Mouse (Mus musculus): ENCODE measurements around the gene Rps16.
A peak's percentile ranks its signal among the peaks of the same experiment; 100 is the strongest.
"Not testable (repeated sequence)": the region's sequence is repeated elsewhere in the genome, so short reads cannot be mapped to it uniquely, and the experiment has no call there.

Rps16 gene

DNA sequence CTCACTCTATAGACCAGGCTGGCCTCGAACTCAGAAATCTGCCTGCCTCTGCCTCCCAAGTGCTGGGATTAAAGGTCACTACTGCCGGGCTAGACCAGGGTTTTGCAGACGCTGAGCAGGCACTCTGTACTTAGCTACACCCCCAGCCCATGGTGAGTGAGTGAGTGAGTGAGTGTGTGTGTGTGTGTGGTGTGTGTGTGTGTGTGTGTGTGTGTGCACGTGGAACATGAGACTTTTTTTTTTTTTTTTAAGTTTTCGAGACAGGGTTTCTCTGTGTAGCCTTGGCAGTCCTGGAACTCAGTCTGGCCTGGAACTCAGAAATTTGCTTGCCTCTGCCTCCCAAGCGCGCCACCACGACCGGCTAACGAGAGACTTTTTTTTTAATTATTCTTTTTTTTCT is 24.2 kb downstream of the Rps16 start:
- no peak for DNase-seq

DNA sequence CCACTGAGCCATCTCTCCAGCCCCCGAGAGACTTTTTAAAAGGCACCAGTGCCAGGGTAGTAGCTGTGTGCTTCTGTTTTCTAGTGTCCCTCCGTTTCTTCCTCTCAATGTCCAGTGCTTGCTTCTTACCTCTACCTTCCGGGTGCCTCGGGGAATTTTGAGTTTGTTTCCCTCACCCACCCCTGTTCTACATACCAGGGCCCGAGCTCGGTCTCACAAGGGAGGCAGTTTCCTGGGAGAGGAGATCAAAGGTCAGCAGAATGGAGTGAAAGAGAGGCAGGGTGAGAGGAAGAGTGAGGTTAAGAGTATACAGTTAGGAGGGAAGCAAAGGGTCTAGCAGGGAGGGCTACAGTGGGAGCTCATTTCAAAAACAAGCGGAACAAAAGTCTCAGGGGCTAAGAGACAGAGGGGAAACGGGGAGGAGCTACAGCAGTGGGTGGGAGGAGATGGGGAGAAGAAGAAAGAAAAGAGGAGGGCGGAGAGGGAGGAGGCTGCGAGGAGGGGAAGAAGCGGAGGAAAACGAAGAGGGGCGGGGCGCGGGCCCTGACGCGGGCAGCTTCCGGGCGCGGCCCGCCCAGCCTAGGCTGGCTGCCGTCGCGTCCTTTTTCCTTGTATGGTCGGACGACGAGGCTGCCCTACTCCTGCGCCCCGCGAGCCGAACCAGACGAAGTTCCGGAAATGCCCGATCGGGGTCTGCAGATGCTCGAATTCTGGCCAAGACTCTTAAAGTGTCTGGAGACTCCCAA is 24.9 kb downstream of the Rps16 start:
- DNase-seq, result peak; percentile 98

DNA sequence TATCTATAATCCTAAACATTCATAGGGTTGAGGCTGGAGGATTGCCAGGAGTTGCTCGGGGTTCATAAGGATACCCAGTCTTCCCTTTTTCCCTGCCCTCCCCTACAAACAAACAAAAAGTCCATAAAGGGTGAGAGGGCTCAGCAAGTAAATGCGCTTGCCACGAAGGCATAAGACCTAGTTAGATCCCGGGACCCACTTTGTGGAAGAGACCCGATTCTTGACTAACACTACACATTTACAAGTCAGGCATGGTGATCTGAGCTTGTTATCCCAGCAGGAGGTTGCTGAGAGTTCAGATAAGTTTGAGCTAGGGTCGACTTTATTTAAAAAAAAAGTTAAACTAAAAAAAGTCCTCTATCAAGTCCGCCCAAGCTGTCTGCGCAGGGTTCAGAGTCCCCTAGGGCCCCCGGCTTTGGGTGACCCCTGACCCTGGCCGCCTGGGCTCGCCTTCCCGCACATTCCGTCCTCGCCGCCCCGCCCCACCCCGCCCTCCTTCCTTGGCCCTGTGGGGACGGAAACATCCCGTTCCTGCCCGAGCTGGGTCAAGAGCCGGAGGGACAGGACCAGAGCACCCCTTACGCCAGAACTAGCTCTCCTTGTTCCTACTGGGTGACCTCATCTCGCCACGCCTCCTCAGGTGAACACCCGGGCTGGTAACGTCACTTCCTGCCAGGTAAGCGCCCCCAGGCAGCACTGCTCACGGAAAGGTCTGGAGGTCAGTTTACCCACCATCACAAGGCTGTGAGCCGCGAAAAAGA is 25.7 kb downstream of the Rps16 start:
- DNase-seq, result peak; percentile 90

DNA sequence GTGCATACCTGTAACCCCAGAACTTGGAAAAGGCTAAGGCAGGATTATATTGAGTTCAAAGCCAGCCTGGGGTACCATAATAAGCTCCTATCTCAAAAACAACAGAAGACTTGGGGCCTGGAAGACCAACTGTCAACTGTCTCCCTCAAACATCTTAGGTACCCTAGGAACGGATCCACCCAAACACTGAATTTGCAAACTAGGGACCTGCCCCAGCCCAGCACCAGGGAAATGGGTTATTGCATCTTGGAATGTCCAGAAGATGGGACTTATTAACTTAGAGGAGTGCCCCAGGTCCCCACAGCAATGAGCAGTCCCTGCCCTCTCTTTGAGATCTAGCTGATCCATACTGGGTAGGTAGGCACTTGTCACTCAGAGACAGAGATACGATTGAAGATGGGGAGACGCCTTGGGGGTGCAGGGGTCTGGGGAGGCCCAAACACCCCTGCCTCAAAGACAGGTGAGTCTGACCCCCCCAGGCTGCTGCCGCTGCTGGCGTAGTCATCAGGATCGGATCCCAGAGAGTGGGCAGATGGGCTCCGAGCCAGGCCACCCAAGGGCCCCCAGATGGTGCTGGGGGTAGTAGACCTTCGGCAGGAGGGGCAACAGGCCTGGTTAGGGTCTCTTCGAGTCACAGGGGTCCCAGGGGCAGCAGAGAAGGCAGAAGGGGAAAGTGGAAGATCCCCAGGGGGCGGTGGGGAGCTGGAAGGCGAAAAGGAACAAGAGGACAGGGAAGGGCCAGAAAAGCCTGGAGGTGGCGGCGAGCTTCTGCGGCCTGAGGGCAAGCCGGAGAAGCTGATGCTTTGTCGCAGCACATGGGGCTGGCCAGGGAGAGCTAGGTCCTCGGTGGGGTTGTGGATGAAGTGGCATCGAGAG is 27.0 kb downstream of the Rps16 start:
- DNase-seq, result peak; percentile 54

DNA sequence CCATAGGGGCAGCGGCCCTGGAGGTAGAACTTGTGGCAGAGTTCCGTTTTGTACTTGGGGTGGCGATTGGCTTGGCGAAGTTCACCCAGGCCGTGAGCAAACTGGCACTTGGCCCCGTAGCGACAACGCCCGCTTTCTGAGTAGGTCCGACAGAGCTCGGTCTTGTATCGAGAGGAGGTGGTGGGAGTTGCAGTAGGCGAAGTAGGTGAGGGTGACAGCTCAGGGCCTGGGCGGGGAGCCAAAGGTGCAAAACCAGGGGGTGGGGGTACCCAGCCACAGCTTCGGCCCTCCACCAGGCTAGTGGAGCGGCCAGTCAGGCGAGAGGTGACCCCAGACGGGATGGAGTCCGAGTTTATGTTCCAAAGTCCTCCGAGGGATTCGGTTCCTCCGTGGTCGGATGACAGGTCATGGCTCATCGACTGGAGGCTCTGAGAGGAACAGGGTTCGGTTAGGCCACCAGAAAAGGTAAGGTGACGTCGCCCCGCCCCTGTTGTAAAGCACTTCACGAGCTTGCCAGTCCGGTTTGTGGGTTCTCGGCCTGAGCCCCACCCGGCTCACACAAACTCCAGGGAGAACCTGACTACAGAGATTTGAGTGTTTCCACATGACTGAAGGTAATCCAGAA is 27.7 kb downstream of the Rps16 start:
- DNase-seq, result peak; percentile 81

DNA sequence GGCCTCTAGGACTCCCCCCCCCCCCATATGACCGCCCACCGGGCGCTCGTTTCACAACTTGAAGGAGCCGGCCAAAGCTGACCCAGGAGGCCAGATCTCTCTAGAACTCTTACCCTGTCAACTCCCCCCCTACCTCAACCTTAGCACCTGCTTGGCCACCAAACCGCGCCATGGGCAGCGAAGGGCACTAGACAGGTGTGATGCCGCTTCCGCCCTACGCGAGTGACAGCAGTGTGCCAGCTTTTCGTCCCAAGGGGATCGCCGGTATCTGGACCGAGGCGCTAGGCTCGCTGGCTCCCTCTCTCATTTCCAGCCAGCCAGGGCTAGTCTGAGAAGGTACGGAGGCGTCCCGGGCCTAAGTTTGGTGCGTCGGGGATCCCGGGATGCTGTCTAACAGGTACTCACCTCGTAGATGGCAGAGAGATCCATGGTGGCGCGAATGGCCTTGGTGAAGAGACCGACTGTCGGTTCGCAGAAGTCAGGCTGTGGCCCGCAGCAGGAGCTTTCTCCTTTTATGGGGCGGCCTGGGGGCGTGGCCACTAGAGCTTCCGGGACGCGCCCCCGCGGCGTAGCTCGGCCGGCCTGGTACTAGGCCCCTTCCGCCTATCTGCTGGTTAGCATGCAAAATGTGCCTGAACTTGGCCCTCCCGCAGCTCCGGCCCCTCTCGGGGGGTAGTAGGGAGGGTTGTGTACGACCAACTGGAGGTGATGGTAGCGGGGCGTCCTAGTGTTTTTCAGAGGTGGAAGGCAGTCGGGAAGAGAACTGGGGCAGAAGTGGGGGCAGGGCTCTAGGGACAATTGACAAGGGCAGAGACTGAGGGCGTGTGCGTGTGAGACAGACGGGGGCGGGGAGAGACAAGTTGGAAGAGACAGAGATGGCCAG is 28.6 kb downstream of the Rps16 start:
- DNase-seq, result peak; percentile 97

DNA sequence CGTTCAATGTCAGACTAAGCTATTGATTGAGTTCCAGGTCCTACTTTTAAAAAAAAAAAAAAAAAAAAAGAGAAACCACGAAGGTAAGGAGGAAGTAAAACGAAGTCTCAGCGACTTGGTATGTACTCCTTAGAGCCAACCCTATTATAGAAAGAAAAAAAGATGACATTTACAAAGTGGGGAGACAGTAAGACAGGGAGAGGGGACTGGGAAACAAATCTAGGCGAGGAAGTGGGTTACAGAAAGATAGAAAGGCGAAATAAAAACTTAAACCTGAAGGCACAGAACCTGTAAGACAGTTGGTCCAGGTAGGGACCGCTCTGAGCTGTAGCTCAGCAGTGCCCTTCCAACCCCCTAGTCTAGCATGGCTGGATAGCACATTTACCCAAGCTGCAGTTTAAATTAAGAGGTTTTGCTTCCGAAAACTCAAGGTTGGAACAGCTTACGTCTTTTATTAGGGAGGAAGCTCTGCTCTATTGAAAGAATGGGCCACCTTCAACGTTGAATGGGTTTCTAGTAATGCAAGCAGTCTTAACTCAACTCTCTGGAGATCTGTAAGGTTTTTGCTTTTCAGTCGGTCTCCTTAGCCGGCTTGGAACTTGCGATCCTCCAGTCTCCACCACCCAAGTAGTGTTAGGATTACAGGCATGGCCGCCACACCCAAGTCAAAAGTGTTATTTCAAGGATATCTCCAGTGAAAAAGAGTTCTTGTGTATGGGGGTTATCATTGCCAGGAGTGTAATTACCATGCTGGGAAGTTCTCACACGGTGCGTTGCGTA is 30.0 kb downstream of the Rps16 start, which contains the start of gene Zfp36:
Gene Zfp36, minus strand, starts transcription at position 17 of the 780 bp plus-strand sequence.
- no peak for DNase-seq

DNA sequence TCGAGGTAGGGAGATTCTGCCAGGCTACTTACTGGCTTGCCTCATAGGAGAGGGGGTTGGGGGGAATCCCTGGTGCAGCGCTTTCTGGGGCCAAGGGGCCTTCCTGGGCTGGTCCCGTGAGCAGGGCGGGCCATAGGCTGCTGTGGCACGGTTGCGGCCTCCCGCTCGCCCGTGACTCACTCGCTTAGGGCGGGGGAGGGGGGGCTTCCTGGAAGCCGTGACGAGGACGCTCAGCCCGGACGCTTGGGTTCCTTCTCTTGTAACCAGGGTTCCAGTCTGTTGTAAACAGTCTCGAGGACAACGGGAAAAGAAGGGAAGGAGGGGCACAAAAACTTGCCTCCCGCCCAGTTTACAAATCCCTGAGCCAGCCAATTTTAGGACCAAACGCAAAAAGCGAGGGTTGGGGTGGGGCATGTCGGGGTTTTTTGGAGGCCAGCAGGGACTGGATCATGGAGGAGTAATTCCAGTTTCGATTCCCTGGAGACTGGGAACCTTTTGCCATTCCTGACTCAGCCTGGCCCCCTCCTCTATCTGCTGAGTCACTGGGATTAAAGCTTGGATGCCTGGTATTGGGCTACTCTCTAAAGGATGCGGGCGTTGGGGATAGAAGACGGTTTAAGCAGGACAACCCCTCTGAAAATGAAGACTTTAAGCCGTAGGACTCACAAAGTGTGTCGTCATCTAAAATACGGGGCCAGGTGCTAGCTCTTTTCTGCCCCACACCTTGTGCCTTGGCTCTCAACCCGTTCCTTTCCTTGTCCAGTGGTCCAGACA is 30.8 kb downstream of the Rps16 start:
- peak; percentile 92 for DNase-seq

DNA sequence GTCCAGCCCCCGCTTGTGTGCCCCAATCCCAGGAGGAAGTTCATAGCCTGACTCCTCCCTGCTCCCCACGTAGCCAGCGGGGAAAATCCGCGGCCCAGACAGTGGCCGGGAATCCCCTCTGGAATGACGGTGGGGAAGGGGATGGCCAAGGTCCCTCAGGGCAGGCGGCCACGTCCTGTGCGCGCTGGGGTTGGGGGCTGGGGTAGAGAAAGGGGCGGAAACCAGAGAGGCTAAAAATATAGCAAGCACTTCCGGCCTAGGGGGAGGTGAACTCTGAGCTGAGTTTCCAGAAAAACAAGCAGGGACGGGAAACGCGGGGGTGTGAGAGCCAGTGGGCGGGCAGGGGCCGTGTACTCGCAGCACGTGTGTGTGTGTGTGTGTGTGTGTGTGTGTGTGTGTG is 31.5 kb downstream of the Rps16 start:
- peak; percentile 97 for DNase-seq

DNA sequence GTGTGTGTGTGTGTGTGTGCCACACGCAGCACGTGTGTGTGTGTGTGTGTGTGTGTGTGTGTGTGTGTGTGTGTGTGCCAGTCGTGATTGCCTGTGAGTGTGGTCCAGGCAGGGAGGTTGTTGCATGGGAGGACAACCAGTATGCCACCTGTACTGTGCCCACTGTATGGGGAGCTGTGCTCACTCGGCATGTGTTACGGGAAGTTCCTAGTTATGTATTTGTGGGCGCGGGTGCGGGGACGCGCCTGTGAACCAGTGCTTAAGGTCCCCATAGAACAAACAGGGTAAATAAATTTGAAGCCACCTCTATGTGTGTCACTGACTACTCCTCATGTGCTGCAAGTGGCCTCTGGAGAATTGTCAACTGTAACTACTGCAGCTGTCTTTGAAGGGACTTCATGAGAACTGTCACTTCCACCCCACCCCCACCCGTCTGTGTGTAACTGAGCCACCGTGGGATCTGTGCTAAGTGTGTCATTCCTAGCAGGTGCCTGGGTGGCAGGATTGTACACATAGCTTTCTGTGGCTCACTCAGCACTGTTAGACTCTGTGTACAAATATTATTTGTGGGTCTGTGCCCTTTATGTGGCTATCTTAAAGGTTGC is 32.0 kb downstream of the Rps16 start:
- no peak for DNase-seq

DNA sequence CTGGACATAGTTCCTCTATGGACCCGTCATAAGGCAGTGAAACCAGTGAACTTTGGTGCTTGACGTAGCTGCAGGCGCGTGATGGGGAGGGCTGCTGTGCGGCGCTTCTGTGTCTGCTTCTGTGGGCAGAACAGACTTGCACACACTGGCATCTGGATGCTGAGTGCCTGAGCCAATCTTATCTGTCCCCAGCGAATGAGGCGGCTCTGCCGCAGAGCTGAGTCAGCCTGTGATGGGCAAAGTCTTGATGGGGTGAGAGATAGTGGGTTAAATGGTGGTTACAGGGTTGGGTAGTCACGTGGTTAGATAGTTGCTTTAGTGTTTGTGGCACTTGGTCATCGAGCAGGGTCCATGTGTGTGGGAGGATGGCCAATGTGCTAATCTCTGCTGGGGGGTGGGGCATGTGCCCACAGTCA is 32.5 kb downstream of the Rps16 start:
- DNase-seq, result peak; percentile 46

DNA sequence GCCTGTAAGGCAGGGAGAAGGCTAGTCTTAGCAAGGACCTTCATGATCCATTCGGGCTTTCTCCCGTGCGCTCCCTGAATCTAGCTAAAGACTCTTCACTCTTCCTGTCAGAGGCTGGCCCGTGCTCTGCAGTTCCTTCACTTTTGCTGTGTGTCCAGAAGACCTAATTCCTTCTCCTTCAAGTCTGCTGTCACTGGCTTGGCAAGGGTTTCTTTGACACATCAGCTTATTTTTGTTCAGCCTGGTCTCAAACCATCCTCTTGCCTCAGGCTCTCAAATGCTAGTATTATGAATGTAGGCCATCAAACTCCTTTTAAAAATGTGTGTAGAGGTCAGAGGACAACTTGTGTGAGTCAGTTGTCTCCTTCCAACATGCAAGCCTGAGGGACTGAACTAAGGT is 33.2 kb downstream of the Rps16 start:
- DNase-seq, result no peak

DNA sequence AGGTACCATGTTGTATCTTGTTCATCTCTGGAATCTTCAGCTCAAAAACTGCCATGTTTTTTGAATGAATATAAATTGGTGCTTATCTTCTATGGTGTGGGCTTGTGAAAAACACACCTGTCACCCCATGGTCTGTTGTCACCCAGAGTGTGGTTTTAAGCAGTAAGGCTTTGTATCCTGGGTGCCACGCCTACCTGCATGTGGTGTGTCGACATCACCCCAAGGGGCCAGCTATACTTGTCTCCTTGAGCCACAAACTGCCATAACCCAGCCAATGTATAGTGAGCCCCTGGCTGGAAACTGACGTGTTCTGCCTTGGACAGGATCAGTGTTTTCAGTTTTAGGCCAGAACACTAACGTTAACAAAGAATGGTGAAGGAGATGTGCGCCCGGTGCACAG is 33.7 kb downstream of the Rps16 start:
- DNase-seq, result no peak

DNA sequence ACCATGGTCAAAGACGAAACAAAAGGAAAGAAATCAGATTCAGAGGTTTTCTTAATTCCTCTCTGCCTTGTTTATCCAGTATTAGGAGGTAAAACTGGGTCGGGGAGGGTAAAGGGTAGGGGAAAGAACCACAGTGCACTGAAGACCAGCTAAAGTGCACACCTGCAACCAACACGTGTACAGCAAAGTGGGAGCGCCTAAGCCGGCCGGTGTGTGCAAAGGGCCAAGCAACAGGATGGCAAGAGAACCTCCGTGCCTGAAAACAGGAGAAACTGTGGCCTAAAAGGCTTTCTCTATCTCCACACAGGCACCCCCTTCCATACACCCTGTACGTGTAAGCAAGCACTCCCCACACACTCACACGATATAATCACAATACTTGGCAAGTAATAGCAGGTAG is 34.7 kb downstream of the Rps16 start:
- DNase-seq, result no peak

DNA sequence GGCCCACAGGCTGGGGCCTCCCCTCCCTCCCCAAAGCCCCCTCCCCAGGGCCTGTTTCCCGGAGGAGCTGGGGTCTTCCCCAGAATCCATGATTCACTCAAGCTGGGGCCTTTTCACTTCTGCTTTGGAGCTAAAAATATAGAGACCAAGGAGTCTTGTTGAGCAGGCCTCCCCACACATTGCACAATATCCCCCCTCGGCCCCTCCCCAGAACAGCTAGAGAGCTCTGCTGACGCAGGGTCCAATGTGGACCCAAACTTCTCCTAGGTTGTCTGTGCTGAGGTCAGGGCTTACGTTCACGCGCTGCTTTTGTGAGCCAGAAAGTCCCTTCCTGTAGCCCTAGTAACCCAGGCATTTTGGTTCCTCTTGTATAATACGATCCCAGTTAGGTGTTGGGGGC is 35.6 kb downstream of the Rps16 start:
- DNase-seq, result peak; percentile 75

DNA sequence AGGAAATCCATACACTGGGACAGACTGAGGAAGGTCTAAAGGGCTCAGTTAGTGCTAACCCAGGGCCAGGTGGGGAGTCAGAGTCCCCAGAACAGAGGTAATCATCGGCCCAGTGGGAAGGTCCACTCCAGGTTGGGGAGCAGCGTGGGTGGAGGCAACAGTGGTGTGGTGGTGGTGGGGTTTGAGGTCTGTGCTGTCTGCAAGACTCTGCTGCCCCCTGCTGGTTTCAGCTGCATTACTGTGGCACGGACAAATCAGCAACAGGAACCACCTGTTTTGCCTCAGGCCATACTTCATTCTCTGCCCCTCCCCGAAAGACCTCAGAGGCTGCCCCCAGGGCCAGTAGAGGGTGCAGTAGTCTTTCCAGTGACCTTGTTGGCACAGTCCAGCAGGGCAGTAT is 36.0 kb downstream of the Rps16 start:
- peak; percentile 93 for DNase-seq

DNA sequence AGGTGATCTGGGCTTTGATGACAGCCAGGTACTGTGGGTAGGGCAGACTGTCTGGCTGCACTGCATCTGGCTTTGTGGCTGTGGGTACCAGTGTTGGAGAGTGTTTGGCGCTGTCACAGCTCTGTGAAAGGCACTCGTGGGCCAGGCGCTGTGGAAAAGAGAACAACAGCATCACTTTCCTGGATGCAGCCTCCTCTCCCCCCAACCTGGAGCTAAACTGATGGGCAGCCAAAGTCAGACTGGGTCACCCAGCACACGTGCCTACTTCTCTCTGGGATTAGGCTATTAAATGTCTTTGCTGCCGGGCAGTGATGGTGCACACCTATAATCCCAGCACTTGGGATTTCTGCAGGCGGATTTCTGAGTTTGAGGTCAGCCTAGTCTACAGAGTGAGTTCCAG is 36.4 kb downstream of the Rps16 start:
- DNase-seq, result not testable (repeated sequence)

DNA sequence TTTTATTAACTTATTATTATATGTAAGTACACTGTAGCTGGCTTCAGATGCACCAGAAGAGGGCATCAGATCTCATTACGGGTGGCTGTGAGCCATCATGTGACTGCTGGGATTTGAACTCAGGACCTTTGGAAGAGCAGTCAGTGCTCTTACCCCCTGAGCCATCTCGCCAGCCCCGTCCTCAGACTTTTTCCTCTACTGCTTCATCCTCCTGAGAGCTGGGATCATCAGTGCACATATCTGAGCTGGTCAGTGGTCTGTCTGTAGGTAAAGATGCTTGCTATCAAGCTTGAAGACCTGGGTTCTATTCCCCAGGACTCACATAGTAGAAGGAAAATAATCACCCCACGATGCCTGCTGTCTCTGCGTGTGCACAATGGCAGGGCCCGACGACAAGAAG is 36.9 kb downstream of the Rps16 start:
- DNase-seq, result not testable (repeated sequence)

DNA sequence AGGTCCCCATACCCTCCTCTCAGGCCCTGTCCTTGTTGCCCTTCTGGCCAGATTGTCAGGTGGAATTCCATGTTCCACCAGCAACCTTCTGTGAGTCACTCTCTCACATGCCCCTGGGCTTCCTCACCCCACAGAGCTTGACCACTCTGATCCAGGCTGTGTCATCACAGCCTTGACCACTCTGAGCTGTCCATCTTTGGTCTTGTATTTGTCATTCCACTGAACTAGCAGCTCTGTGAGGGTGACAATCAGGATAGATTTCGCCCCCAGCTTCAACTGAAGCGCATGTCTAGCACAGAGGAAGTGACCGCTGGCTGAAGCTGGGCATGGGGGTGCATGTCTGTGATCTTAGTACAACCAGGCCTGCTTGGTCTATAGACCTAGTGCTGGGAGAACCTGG is 39.9 kb downstream of the Rps16 start:
- DNase-seq, result no peak

Measured in lung, postnatal 10 days (tissue).